Mouse (Mus musculus): ENCODE measurements around the gene Atp2b1.
"Not testable (repeated sequence)": the region's sequence is repeated elsewhere in the genome, so short reads cannot be mapped to it uniquely, and the experiment has no call there.

Atp2b1 gene

DNA sequence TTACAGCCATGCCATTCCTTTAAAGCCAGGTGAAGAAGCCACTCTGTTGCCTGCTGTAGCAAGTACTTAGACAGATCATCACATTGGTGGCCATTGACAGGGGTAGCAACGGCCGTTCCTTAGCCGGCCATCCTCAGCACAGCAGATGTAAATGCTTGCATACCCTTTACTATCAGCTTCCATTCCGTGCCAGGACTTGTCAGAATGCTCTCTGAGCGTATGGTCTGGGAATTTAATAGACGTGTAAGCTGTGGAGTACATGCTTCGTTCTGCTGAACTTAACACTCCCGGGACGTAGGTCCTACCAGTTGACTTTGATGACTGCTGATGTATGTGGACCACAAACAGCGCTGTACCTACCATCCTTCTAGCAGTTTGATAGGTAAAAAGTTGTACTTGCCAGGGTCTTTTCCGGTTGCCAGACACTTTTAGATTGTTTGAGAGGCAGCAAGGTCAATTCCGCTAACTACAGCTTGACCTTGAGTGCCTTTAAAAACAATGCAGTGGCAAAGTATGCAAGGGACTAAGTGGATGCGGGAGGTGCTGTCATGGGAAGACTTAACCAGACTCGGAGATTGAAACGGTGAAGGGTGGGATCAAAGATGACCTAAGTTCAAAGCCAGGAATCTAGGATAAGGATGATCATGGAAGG is 53.2 kb downstream of the Atp2b1 start:
- DNase-seq: no peak

DNA sequence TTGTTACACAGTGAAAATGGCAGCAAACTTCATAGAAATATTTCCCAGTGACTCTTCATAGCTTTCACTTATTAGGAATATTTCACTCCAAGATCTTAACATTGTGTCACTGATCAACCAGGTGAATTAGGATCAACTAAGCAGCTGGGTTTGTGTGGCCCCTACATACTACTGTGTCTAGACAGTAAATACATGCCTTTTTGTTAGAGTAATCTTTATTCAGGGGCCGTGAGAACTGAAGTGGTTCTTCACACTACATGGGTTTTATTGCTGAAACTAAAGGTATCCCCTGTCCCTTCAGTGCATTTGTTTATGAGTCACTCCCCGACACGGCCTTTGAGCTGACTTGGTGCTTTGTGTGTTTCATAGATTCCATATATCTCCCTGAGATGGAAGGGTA is 56.7 kb downstream of the Atp2b1 start:
- no peak for DNase-seq

DNA sequence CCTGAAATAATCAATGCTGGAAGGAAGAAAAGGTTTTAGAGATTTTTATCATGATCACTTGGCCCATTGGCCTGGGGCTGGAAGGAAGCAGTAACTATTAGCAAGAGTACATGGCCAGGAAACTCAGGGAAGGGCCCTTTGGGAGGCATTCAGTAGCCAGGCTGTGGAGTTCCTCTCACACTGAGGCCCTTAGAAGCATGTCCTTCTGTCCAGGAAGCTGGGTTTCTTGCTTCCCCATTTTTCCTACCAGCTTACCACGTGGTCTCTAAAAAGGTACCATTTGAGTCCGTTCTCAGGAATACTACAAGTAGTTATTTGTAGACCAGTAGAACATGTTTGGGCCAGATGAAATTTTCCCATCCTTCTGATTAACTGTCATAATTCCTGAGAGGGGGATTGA is 58.2 kb downstream of the Atp2b1 start:
- no peak for DNase-seq

DNA sequence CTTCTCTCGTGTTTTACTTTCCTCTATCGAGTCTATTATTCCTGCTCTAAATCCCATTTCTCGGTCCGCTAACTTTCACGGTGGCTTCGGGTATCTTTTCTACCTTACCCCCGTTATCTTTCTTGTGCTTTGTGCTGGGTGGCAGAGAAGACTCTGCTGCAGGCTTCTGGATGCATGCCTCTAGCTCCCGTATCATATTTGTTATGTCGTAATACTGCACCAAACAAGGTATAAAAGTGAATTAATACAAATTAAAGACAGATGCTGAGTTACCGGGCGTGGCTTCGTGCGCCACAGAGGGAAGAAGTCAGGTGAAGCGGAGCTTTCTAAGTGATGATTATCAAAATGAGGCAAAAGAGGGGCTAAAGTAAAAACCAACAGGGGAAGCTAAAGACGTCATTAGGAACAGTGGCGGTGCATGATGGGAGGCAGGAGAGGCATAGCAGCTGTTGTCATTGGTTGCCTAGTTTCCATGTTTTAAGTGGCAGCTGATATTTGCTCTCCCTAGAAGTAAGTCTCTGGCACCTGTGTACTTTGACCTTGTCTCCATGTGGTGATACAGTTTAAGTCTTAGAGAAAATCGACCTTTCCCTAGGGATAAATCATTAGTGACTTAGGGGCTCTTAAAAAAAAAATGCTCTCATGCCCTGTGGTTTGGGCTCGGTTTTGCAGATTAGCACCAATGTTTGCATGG is 58.9 kb downstream of the Atp2b1 start:
- DNase-seq: no peak

DNA sequence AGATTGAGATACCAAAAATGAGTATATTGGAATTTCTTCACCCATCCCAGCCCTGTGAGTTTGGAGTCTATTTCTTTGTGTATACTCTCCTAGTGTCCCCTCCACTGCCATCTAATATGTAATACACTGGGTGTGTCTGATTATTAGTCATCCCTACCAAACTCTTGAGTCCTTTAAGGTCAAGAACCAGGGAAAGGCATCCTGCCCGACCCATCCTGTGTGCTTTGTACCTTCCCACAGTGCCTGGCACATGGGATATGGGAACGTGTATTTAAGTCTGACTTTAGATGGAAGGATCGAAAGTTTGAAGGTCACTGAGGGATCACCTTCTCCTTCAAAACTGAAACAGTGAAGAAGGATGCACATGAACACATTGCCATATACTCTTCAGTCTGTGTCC is 60.4 kb downstream of the Atp2b1 start:
- no peak for DNase-seq

DNA sequence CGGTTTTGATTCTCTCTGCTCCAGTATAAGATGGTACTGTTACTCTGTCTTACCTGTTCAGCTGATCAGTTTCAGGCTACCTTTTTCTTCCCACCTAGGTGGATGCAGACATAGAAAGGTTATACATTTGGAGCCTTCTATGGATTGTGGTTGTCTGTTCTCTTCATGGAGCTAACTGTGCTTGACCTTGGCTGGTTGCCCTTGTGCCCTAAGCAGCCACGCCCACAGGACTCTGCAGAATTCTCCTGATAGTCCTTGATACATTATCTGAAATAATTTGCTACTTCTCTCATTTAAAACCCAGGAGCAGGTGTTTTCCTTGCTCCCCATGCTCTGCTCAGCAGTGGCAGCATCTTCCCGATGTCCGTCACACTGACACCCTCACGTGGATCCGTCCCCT is 61.4 kb downstream of the Atp2b1 start:
- no peak for DNase-seq

DNA sequence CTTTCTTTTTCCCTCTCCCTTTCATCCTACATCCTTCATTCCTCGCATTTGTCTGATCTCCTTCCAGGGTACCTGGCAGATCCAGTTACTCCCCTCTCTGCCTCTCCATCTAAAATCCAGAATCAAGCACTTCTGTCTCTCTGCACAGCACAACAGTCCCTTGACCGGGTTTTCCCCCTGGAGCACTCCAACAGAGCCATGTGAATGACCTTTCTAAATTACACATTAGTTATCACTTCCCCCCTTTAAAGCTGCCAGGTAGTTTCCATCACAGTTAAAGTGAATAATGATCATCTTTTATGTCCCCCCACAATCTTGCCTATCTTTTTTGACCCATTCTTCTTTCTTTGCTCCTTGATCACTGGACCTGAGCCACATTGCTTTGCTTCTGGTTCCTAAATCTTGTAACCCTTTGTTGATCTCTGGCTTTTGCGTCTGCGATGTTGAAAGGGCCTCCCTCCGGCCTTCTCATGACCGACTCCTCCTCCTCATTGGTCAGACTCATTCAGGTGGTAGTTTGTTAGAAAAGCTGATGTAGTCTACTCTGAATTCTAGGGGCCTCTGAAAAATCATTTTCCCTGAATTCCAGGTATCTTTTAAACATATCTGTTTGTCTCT is 62.8 kb downstream of the Atp2b1 start:
- DNase-seq: no peak

DNA sequence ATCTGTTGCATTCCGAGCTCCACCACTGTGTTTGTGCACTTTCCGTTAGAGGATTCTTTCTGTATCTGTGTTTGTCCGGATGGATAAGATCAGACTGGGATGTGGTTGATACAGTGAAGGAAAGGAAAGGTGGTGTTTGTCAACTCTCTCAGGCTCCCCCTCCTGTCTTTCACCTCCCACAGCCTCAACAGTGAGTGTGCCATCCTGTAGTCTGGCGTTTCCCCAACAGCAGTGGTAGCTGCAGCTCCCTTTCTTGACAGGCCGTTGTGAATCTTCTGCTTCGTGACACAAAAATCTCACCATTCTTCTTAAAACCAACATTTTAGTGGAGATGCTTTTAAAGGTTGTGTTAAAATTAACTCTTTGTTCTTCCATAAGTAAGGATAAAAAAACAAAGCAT is 64.6 kb downstream of the Atp2b1 start:
- DNase-seq: no peak

DNA sequence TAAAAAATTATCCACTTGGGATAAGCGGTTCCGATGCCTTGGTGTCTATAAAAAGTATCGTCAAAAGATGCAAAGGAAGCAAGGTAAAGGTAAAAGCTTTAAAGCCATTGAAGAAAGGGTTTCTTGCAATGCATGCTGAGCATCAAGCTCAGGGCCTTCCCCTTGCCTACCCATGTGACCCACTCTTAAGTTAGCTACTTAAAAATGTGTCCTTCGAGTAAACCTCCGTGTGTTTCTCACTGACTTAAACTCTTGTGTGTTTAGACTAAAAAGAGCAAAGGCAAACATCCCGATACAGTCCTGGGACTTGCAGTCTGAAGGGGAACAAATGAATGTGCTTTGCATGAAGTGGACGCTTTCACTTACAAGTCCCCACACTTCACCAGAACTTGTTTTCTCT is 65.1 kb downstream of the Atp2b1 start:
- no peak for DNase-seq

DNA sequence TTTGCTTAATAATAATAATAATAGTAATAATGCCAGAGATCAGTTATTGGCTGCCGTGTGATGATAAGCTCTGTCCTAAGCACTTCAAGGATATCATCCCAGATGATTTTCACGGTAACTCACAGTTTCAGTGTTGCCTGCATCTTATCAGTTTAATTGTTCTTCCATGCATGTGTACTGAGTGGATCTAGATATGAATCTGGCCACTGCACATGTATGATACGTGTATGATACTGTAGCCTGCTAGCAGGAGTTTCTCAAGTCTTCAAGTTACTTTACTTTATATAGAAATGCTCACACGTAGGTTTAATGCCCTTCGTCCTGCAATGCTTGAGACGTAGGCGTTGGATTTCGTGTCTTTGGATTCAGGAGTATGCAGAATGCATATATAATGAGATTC is 65.7 kb downstream of the Atp2b1 start:
- no peak for DNase-seq

DNA sequence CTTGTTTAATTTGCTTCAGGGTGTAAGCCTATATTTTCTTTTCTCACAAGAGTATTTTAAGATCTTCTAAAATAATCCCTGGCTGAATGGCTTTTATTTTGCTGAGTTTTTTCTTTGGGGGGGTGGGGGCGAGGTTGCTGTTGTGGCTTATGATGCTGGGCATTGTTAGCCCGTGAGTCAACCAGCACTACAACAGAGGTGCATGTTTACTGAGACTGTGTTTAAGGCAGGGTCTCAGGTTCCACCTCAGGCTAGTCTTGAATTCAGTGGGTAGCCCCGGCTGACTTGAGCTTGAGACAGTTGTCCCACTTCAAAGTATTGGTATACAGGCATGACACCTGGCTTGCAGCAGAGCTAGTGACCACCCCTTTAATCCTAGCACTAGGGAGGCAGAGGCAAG is 77.8 kb downstream of the Atp2b1 start:
- no peak for DNase-seq

DNA sequence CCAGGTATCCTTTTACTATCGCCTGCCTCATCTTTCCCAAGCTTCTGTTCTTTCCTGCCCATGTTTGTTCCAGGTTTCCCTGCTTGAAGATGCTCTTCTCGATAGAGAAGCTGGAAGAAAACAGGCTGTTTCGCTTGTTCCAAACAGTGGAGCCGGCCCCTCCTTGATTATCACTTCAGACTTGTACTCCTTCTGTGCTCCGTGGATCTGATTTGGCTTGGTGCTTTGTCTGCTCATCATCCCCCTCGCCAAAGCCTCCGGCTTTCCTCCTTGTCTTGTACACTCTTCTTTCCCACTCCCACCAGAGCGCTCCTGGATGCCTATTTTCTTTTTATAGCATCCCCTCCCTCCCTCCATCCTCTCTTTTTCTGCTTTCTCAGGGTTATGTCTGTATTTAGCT is 79.0 kb downstream of the Atp2b1 start:
- DNase-seq: no peak

DNA sequence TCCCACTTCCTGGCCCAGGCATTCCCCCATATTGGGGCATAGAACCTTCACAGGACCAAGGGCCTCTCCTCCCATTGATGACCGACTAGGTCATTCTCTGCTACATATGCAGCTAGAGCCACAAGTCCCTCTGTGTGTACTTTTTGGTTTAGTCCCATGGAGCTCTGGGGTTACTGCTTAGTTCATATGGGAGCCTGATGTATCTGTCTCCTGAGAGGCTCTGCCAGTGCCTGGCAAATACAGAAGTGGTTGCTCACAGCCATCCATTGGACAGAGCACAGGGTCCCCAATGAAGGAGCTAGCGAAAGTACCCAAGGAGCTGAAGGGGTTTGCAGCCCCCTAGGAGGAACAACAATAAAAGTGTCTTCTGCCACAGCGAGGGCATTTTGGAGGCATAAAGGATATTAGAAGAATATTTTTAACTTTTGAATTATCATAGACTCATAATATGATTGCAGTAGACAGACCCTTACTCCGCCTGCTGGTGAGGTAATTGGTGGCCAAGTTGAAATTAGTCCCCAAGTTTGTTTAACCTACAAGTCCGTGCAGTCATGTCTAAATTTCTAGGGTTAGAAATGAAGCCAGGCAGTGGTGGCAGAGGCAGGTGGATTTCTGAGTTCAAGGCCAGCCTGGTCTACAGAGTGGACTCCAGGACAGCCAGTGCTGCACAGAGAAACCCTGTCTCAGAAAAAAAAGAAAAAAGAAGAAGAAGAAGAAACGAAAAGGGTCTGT is 81.0 kb downstream of the Atp2b1 start:
- not testable (repeated sequence) for DNase-seq

DNA sequence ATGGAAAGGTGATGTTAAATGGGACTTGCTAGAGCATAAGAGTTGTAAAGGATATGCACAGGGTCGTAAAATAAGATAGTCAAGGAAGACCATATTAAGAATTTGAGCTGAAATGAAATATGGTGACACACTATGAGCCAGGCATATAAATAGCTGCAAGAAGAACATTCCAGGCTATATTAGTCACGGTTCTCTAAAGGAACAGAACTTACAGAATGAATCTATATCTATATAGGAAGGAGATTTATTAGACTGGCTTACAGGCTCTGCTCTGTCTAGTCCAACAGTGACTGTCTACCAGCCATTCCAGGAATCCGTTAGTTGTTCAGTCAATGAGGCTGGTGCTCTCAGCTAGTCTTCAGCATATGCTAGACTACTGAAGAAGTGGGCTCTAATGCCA is 90.7 kb downstream of the Atp2b1 start:
- no peak for DNase-seq

DNA sequence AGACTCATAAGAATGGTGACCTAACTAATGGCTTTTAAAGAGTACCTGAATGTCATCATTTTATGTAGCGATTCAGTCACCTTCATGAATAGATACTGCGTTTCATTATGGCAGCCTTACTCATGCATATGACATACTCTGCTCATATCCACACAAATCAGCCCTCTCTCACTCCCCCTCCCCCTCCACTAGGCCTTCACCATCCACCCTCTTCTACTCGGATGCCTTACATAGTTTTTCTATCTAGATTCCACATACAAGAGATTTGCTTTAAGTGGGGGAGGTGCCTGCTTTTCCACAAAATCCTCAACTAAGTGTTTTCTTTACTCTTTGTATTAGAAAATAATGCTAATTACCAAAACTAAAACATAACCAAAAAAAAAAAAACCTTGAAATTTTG is 96.9 kb downstream of the Atp2b1 start:
- DNase-seq: no peak

DNA sequence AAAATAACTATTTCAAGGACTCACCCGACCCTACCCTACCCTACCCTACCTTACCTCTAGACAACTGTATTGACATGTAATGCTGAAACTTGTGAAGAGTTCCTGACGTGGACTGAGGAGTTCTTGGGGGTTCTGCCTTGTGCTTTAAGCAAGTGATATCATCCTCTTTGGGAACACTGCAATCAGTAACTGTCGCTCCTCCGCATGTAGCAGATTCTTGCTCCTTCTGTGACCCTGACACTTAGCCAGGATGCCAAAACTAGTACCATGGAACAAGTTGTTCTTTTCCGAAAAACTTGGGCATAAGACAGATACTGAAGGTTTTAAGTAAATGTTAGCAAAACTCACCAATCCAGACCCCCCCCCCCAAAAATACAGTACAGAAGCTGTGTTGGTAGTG is 97.9 kb downstream of the Atp2b1 start:
- no peak for DNase-seq

DNA sequence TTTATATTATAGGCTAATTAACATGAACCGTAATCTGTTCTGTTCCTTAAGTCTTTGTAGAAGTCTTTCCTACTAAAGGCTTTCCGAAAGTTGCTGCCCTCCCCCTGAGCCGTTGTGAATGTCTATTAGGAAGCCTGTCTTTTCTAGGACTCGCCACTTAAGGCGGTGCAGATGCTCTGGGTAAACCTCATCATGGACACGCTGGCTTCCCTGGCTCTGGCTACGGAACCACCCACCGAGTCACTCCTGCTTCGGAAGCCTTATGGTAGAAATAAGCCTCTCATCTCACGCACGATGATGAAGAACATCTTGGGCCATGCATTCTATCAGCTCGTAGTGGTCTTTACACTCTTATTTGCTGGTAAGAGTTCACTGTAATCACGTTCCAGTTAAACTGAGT is 100.5 kb downstream of the Atp2b1 start:
- no peak for DNase-seq

DNA sequence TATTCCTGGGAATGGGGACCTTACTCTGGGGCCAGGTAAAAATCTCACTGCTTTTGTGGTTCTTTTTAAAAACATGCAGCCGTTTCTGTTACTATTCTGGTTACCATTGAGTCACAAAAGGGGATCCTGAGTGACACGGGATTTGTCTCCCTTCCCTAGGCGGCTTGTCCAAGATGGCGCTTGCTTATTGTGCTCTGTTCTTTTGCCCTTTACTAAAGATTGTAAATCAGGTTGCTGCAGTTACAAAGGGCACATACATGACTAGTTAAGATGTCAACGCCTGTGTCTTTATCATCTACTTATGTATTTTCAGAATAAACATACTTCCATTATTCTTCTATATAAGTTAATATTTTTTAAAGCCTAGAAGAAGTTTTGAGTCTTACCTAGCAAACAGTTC is 102.8 kb downstream of the Atp2b1 start:
- DNase-seq: no peak

DNA sequence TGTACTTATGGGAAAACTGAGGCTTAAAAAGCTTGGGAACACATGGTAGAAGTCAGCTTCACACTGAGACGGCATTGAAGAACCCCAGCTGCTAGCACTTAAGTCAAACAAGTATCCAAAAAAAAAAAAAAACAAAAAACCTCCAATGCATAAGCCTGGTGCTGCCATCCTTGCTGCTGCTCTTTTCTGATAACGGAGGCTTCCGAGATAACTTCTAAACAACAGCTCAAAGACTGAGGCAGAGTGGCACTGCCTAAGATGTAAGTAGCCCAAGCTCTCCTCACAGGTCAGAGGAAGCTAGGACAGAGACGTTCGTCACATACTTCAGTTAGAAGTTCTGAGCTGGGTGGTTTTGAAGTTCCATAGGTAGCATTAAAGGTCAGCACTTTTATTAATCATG is 113.3 kb downstream of the Atp2b1 start:
- DNase-seq: no peak

DNA sequence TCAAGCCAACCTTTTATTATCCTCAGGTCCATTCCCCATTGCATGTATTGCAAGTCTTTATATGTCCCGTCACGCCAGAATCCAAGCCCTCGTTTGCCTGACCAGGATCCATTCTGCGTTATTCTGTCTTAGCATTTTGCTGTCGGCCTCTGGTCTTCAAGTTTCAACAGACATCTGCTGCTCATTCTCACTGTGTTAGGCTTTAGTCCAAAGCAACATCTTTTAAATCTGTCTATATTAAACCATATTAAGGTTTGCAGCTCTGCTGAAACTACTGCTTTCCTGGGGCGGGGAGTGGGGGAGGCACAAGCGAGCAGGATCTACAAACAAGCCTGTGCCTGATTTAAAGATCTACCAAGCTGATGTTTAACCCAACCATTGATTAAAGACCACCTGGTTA is 115.6 kb downstream of the Atp2b1 start:
- no peak for DNase-seq

DNA sequence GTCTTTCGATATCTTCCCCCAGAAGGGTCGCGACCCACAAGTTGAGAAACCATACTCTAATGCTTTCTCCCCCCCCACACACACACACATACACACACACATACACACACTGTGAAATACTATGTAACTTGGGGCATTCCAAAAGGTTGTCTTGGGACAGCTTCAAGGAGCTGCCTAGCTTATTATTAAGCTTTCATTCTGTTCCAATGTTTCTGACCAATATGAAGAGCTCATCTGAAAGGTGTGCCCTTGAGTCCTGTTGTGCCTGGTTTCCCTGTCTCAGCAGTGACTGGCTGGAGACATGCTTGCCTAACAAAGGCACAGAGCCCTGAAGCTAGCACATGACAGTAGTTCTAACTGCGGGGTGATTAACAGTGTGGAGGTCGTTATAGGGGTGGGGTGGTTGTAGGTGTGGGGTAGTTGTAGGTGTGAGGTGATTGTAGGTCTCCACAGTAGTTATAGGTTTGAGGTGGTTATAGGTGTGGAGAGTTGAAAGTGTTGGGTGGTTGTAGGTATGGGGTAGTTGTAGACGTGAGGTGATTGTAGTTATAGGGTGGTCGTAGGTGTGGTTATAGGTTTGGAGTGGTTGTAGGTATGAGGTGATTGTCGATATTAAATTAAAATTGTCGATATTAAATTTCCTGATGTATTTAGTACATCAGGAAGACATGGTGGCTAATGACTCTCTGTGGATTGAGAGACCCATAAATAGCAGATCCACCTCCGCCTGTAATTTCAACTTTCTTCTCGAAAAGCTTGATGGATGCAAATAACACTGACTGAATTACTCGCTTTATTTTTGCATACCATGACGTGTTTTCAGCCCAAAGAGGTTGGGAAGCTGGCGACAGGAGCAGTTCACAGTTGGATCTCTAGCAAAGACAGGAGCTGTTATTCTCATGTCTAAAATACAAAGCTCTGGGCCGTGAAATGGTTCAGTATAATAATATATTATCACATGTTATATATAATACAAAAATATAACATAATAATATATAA is 119.9 kb downstream of the Atp2b1 start:
- peak in 1 of 2 experiments; percentile 45 for DNase-seq
